Mouse (Mus musculus): Measurements from ENCODE around the gene Cntn5.

Cntn5 gene

GRCm38 (mm10) chr9:9705180-9705579 is 1199.4 kb downstream of the Cntn5 start:
- no peak for DNase-seq (ENCODE audit: low spot score in 2 of 2)

DNA sequence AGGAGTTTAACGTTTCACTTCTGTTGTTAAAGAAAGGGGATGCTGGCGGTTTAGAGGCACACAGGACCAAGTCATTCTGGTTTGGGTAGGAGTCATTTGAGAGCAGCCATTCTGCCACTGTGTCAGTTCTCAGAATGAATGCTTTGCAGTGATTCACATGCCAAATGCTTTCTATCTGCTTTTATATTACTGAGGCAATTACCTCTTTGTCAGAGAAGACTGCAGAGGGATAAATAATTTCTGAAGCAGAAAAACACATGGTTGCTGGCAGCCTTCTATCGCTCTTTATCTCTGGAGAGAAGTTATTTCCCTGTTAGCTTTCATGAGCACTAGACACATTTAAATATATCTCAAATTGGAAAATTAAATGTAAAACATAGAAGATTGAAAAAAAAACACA is 1207.9 kb downstream of the Cntn5 start:
- DNase-seq (ENCODE audit: low spot score in 2 of 2), result no peak

GRCm38 (mm10) chr9:9682348-9682884 is 1222.2 kb downstream of the Cntn5 start:
- DNase-seq (ENCODE audit: low spot score in 2 of 2), result no peak

DNA sequence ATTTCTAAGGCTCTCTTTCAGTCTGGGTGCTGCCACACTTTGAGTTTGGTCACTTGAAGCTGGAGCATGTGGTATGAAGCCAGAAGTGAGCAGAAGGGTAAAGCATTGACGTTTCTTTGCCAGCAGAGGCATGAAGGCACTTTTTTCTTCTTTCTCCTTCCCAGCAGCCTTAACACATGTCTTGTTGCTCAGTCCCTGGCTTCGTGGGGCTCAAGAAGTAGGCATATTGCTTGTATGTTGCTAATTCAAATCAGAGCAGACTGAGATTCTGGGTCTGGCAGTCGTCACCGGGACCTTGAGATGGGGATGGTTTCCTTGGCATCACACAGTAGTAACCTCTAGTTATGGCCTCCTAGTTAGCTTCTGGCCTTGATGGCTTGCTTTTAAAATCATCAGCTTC is 1228.5 kb downstream of the Cntn5 start:
- DNase-seq (ENCODE audit: low spot score in 2 of 2), result no peak

GRCm38 (mm10) chr9:9674531-9674930 is 1230.0 kb downstream of the Cntn5 start:
- DNase-seq (ENCODE audit: low spot score in 2 of 2), result no peak

- no peak for DNase-seq (ENCODE audit: low spot score in 2 of 2)
Observed at GRCm38 (mm10) chr9:9673277-9674049, 1231.1 kb downstream of the Cntn5 start.

DNA sequence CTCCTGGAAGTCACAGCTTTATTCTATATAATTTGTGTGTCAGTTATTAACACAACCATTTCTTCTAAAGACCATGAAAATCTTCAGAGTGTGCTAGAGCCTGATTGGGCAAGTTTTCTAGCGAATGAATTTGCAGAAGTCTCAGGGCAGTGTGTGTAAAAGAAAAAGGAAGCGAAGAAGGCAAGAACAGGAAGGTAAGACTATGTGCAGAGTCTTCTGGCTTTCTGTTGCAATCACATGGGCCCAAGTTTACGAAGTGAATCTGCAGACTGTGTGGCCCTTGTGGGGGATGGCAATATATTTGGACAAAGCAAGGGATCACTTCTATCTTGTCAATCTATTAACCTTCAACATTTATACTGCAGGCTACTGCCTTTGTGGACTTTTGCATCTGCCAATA is 1251.1 kb downstream of the Cntn5 start:
- DNase-seq (ENCODE audit: low spot score in 2 of 2), result no peak

DNA sequence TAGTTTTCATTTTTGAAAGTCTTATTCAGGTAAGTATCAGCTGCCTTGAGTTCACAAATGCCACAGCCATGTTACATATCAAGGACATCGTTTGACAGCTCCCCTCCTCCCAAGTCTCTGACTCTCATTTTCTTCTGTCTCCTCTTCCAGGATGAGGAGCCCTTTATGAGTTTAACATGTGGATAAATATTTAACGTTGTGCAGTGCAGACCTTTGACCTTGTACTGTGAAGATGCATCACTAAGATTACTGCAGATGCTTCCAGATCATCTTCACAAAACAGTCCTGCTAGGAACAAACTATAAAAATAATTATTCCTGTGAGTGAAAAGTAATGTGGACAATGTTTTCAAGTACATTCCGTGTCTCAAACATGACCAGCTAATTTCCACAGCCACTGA is 1257.2 kb downstream of the Cntn5 start:
- DNase-seq (ENCODE audit: low spot score in 2 of 2), result no peak

DNA sequence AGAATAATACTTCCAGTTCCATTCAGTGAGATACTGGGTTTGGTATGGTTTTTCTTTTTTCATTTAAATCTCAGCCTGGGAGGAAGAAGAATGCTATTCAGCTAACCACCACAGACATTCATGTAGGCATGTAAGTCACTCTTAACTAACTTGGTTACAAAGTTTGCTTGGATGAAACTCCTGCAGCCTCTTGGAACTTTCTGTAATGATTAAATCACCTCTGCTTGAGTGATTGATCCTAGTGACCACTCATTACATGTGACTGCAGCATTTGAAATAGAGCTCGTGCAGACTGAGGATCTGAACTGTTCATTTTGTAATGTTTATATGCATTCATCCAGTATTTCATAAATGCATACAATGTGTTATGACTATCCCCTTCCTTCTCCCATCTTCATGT is 1258.3 kb downstream of the Cntn5 start:
- no peak for DNase-seq (ENCODE audit: low spot score in 2 of 2)

Measured in spleen, postnatal 14 days (tissue).